Mouse (Mus musculus): ENCODE measurements around the gene Gimap7. TPM values are rescaled to one million over a fixed set of nuclear protein-coding genes. Genes with fewer than 3 reads are reported as not detected.
"Not testable (repeated sequence)": the region's sequence is repeated elsewhere in the genome, so short reads cannot be mapped to it uniquely, and the experiment has no call there.

Gene Gimap7
- 0.33 TPM in 1 of 2 replicates, not detected in the other for total RNA-seq (2021)
- long read RNA-seq = 0 reads

GRCm38 (mm10) chr6:48718455-48718854 is at the start of gene Gimap7, which contains the start of gene Gm28053:
Gimap7 (plus strand) TSS chr6:48718621.
Gm28053 (plus strand) TSS chr6:48718607.
- no peak for DNase-seq

DNA sequence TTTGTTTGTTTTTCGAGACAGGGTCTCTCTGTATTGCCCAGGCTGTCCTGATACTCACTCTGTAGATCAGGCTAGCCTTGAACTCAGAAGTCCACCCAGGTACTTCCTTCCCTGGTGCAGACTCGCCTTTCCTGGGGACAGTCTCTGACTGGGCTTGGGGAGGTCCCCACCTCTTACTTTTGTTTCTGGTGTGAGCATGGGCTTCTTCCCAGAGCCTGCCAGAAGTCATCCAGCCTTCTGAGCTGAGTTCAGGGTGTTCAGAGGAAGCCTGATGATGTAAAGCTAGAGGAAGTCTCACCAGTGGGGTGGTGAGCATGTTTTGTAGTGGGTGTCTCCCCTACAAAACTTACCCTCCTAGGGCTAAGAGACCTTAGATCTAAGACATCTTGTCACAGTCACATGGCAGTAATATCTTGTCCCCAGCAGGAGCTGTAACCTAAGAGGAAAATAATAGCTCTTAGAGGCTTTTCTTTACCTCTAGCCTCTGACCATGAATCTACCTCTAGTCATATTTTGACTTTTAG is 48.9 kb upstream of the Gimap7 start:
- DNase-seq = no peak

DNA sequence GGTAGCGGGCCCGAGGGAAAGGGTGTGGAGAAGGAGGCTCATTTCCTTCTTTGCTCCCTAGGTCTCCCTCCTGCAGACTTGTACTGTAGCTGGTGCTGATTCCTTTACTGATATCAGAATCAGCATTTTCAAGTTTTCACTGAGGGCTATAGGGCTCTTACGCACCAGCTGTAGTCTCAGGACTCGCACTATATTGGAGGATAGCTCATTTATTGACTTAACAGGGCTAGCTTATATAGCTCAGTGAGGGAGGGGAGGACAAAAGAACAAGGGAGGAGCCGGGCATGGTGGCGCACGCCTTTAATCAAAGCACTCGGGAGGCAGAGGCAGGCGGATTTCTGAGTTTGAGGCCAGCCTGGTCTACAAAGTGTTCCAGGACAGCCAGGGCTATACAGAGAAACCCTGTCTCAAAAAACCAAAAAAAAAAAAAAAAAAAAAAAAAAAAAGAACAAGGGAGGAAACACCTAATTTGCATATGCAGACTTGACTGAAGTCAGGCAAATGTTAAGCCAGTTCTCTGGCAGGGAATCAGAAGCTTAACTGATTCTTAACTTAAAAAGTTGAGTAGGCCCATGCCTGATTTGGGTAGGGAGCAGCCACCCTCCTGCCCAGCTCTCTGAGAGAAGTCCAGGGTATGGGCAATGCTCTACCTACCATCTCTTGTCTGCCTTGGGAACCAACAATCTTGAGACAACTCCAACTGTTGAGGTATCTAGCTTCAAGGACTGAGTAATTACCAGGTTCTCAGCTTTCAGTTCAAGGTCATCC is 43.9 kb upstream of the Gimap7 start:
- DNase-seq = no peak

GRCm38 (mm10) chr6:48675400-48675930 is 43.0 kb upstream of the Gimap7 start:
- no peak for DNase-seq

GRCm38 (mm10) chr6:48675931-48676859 is 42.2 kb upstream of the Gimap7 start, which contains the start of gene Gimap9:
Gimap9 (plus strand) TSS chr6:48676129.
- DNase-seq = no peak

GRCm38 (mm10) chr6:48676860-48677415 is 41.5 kb upstream of the Gimap7 start:
- no peak for DNase-seq

DNA sequence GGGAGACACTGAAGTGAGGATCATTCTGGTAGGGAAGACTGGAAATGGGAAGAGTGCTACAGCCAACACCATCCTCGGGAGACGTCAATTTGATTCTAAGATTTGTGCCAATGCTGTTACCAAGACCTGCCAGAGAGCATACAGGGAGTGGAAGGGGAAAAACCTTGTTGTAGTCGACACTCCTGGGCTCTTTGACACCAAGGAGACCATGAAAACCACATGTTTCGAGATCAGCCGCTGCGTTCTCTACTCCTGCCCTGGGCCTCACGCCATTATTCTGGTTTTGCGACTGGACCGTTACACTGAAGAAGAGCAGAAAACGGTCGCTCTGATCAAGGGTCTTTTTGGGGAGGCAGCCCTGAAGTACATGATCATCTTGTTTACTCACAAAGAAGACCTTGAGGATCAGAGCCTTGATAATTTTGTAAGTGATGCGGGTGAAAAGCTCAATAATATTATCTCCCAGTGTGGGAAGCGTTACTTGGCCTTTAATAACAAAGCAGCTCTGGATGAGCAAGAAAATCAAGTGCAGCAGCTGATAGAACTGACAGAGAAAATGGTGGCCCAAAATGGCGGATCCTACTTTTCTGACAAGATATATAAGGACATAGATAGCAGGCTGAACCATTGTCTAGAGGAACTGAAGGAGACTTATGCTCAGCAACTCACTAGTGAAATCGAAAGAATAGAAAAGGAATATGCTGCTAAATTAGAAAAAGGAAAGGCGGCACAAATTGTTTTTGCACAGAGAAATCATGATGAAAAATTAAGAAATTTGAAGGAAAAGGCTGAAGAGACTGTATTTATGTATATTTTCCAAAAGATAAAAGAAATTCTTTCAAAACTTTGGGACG is 40.7 kb upstream of the Gimap7 start:
- no peak for DNase-seq

DNA sequence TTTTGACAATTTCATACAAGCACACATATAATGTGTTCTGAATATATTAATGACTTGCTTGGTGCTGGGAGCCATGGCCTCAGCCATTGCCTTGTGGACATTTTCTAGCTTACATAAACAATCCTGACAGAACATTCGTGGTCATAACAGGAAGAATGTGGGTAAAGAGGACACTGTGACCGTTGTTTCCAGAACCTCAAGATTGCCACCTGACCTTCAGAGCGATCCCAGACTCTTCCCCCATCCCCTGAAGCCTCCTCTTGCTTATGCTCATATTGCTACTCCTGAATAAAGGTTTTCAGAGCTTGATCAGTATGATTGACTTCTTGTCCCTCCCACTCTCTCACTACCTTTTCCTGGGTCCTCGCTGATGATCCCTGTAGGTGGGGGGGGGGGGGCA is 40.0 kb upstream of the Gimap7 start:
- no peak for DNase-seq

- no peak for DNase-seq
These were observed 38.7 kb upstream of the Gimap7 start for GRCm38 (mm10) chr6:48679701-48680100.

- DNase-seq = no peak
These were observed 38.0 kb upstream of the Gimap7 start for GRCm38 (mm10) chr6:48680421-48680820.

DNA sequence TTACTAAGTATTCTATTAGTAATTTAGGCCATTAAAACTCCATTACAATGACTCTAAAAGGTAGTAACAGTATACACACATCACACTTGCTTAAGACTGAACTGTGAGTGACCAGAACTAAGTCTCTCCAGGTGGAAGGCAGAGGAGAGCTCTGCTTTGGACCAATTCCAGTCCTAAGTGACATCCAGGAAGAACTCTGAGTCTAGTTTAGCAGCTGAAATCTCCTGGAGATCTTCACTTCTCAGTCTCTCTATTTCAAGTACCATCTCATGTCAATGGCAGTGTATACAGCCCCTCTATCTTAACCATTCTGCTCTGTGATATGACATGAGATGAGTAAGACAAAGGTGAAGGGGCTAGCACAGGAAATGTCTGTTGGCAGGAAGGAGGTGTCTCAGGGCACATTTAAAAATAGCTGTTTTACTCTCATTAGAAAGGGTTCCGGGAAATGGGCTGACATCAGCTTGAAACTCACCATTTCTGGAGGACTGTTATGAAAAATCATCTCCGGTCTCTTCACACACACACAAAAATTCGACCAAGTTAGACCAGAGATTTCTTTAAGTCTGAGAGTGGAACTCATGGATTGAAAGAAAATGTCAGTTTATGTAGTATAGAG is 36.8 kb upstream of the Gimap7 start:
- no peak for DNase-seq

DNA sequence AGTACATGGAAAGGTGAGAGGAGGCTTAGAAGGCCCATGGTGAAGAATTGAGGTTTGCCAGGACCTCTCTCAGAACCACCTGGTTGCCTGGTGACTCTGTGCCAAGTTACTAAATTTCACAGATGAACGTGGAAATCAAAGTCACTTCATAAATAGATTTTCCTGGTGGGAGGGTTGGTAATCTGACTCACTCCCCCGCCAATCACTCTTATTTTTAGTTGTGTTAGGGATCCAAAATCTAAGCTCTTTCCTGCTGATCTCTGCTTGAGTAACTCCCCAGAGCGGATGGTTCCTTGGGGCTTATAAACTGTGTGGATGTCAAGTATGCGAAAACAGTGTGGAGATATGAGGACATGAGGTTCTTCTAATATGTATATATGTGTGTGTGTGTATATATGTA is 36.1 kb upstream of the Gimap7 start:
- DNase-seq = no peak

DNA sequence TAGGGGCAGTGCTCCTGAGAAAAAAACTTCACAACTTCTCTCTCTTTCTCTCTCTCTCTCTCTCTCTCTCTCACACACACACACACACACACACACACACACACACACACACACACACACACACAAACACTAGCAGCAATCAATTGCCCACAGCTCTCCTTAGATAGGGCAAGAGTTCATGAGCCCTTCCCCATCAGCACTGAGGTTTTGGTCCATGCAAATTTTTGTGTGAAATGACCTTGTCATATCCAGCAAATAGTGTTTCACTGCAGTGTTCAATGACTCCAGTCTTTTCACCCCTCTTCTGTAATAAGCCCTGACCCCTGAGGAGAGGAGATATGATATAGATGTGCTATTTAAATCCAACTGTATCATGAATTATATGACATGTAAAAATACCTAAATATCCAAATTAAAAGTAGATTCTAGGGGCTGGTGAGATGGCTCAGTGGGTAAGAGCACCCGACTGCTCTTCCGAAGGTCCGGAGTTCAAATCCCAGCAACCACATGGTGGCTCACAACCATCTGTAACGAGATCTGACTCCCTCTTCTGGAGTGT is 35.1 kb upstream of the Gimap7 start:
- not testable (repeated sequence) for DNase-seq

DNA sequence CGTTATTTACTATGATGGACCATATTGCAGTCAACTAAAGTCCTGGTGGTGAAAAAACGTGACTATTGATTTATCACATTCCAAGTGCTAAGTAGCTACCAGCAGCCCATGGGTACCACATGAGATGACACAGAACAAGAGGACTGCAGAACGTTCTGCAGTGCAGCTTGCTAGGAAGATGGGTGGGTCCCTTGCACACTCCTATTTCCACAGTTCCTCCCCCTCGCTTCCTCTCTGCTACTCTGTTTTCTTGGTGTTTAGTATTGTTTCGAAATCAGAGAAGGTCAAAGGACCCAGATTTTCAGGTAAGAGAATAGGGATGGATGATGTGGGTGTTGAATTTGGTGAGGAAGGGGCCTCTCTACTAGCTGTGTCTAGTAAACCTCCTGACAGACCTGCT is 34.1 kb upstream of the Gimap7 start, which contains the start of gene Gimap4:
Gene Gimap4 (plus strand): TSS at position 231 of the 400 bp plus-strand sequence.
- no peak for DNase-seq

GRCm38 (mm10) chr6:48684806-48685205 is 33.6 kb upstream of the Gimap7 start:
- no peak for DNase-seq

- DNase-seq = no peak
These were observed 33.2 kb upstream of the Gimap7 start for GRCm38 (mm10) chr6:48685251-48685650.

DNA sequence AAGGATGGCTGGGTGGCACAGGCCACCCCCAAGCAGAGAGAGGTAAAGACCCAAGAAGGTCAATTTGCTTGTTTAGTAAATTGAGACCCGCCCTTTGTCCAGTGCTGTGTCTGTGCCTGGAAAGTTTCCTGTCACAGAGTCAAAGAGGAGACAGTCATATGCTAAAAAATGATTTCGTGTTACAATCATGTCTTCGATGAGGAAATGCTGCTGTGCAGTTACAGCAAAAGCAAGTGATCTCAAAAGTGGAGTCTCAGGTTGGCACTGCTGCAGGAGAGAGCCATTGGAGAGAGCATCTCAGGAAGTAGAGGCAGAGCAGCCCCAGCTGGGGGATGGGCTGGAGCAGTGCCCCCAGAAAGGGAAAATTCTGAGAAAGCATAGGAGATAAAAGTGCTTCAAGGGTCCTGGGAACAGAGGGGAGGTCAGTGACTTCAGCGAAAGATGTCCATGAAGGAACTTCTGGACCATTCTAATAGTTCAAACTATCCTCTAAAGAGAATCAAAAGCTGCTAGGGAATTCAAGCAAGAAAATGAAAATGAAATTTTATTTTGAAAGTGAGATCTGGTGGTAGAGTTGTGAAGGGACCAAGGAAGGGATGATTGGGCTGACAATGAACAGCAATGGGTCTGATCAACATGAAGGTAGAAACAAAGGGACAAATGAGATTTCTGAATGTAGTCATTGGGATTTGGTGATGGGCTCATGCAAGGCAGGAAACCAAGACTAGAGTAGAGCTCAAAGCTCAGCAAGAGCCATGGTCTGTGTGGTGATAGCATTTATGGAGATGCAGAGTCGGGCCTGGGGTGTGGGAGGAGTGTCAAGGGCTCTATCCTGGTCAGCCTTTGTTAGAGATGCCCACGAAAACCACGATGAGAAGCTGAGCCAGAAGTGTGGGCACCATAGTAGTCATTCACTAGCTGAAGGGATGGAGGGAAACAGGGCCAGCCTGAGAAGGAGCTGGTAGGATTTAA is 32.4 kb upstream of the Gimap7 start:
- no peak for DNase-seq

- no peak for DNase-seq
These were observed 31.3 kb upstream of the Gimap7 start for GRCm38 (mm10) chr6:48687077-48687476.

DNA sequence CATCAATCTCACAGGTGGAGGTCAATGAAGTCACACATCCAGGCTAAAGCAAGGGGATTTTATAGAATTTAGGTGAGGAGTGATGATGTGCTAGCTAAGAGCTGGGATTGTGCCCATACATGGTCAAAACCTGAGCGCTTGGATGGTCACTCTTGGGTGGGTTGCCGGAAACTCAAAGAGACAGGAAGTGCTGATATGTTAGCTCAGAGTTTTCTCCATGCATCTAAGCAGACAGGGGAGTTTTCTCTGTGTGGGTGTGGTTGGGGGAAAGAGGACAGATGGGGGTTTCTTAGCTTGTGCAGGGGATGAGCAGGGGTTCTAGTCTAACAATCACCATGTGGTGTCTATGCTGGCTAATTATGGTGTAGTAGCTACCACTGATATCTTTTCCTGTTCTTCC is 29.1 kb upstream of the Gimap7 start:
- DNase-seq = no peak
